Mouse (Mus musculus) embryo, embryonic 9.5 days (tissue): ENCODE measurements at regions not wholly inside any gene's neighbourhood (a gene's known extent, or its start where the extent isn't known, plus 50 kb on each side); places are given as distances from the start of the nearest gene placed in this dataset.

Source experiments
- DNase-seq: peaks from one replicate; pipeline ENCODE4 v3.0.0-alpha.2; 2017; ENCODE audit errors: extremely low spot score

- DNase-seq, result no peak
These were observed 77.5 kb upstream of the Gadd45a start for GRCm38 (mm10) chr6:67114753-67115152.

DNA sequence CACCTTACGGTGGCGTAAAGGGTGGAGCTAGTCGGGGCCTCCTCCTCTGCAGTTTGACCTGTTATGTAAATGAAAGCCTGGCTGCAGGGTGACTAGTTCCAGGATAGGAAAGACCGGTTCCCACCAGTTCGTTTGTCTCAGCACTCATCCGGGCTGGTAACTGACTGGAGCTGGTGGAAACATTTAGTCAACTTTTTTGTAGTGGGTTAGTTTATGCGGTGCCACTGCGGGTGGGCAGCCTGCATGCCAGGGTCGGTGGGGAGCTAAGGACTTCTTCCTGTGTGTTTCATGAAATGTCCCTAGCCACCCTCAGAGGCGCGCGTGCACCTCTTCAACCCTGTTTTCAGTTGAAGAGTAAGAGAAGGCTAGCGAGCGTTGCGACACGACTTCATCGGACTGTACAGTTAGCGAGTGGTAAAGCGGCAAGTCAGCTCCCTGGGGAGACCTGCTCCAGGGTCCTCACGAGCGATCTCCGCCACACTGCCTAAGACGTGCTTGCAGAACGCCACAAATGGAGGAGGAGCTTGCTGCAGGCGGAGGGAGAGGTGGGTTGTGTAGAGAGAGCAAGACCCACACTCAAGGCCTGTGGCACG lies 76.5 kb upstream of the Gadd45a start:
- DNase-seq, result peak; percentile 42

DNA sequence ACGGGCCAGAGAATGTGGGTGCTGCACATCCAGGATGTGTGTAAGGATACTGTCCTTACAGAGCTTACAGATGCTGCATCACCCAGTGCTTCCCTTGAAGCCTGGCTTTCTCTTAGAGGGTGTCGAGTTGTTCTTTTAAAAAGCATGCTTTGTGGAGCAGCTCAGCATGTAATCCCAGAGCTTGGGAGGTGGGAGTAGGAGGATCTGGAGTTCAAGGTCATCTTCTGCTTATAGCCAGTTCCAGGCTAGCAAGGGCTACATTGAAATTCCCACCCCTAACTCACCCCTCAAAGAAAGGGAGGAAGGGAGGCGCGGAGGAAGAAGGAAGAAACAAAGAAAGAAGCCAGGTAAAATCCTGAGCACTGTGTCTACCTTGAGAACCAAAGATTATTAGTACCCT lies 76.0 kb upstream of the Gadd45a start:
- DNase-seq, result no peak

DNA sequence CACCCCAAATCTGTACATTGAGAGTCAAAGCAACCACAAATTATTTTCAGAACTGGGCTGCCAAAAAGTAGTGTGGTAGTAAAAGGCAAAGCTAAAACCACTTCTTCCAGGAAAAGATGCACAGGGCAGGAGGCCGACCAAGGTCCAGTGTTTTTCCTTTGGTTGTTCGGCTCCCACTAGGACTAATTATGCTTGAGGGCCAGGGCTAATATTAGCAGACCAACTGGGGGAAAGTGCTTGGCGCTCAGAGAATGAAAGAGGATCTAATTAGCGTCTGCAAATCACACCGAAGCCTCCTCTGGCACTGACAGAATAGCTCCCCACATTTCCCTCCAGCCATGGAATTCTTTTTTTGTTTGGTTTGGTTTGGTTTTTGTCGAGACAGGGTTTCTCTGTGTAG lies 75.1 kb upstream of the Gadd45a start:
- DNase-seq, result no peak

DNA sequence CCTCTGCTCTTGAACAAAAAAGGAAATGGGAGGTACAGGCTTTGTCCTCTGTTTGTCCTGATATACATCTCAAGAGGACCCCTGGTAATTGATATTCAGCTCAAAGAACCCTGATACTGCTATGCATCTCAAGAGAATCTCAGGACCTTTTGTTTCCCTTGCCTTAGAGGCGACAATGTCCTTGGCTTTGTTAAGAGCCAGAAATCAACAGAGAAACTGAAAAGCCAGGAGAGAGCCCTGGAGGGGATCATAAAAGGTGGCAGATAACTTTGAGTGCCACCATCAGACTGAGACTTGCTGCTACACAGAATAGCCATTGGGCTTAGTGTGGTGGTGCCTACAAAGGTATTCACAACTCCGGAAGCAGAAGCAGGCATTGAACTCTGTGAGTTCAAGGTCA lies 74.3 kb upstream of the Gadd45a start:
- DNase-seq, result no peak

DNA sequence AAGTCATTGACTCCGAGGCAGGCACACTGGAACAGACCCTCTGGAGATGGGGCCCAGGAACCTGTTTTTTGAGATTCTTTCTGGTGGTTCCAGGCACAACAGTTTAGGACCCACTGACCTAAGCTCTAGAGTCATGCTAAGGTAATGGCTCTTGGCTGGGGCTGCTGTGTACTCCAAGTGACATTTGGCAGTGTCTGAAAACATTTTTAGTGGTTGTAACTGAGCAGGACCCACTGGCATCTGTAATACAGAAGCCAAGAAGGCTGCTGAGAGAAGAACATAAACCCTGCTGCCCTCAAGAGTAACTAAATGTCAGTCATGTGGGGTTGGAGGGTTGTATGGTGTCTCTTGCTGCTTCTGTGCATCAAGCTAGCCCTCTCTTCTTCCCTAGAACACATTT lies 73.1 kb upstream of the Gadd45a start:
- no peak for DNase-seq

GRCm38 (mm10) chr6:67109774-67110173 lies 72.5 kb upstream of the Gadd45a start:
- DNase-seq, result no peak

GRCm38 (mm10) chr6:67107517-67107916 lies 70.3 kb upstream of the Gadd45a start:
- no peak for DNase-seq

GRCm38 (mm10) chr6:67106493-67106892 lies 69.2 kb upstream of the Gadd45a start:
- no peak for DNase-seq

DNA sequence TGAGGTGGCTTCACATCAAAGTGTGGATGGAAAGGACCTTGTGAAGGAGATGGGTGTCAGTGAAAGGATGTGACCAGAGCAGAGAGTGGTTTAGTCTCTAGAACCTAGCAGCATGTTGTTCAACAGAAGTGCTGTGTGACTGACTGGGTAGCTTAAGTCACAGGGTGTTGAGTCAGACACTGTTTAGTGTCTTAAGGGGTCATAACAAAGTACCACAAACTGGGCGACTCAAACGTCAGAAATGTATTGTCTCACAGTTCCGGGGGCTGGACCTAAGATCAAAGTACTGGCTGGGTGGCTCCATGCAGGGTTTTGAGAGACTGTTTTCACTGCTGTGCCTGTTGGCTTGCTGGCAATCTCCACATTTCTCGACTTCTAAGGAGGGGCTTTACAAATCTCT lies 68.1 kb upstream of the Gadd45a start:
- no peak for DNase-seq

DNA sequence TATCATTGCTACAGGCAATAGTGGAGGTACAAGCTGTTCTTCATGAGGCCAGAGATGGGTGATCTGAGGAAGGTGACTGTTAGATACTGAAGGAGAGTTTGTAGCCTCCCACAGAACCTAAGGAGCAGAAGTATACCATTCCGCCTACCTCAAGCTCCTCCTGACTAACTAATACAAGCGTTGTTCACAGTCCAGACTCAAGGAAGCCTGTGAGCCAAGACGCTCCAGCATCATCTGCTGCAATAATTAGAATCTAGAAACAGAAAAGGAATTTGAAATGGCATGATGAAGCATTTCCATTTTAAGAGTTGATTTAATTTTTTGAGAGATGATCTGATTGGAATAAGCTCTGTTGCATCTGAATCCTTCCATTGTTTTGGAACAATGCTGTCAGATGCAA lies 66.9 kb upstream of the Gadd45a start:
- no peak for DNase-seq

DNA sequence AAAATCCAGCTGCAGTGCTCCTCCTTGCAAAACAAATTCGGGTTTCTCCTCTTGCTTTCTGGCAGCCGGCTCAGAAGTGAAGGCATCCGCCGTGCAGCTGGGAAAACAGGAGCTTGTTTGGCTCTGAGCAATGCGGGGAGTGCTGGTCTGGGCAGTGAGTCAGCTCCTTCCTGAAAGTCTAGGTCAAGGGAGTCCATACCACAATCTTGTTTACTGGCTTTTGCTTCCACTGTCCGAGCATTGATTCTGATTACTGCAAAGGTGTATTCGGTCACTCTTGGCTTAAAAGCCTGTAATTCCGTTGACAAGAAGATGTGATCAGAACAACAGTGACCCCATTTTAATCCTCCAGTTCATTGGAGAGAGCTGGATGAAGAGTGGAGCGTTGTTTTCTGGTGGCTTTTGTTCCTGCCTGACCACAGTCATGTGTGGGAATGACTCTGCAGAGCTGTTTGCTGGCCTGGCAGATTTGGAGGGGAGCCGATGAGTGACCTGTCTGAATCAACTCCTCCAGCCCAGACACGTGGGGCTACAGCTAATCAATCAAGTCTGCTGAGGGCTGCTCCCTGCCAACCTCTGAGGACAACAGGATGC lies 65.4 kb upstream of the Gadd45a start:
- DNase-seq, result peak; percentile 7

DNA sequence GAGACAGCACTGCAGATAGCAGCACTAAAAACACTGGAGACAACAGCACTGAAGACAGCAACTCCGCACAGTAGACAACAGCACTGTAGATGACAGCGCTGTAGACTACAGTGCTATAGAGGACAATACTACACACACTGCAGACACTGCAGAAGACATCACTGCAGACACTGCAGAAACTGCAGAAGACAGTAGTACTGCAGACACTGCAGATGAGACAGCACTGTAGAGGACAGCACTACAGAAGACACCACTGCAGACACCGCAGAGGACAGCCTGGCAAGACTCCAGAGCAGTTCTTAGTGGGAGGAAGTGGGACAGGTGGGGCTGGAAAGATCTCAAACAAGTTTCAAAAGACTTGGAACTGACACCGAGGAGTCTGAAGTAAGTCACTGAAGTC lies 64.8 kb upstream of the Gadd45a start:
- DNase-seq, result no peak

DNA sequence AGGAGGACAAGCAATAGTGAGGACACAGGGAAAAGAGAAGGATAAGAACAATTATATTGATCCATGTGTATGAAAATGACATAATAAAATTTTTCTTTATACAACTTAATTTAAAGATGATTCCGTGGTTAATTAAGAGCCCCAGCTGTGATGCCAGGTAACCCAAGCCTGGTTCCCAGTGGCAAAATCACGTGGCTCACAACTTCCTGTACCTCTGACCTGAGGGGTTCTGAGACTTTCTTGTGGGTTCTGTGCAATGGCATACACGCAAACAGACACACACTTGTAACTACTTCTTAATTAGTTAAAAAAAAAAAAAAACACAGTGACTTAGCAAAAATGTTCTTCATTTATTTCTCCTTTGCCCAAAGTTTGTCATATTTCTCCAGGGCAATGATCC lies 57.2 kb upstream of the Gadd45a start:
- DNase-seq, result no peak

- DNase-seq, result no peak
These were observed 55.9 kb upstream of the Gadd45a start for GRCm38 (mm10) chr6:67093128-67093527.

DNA sequence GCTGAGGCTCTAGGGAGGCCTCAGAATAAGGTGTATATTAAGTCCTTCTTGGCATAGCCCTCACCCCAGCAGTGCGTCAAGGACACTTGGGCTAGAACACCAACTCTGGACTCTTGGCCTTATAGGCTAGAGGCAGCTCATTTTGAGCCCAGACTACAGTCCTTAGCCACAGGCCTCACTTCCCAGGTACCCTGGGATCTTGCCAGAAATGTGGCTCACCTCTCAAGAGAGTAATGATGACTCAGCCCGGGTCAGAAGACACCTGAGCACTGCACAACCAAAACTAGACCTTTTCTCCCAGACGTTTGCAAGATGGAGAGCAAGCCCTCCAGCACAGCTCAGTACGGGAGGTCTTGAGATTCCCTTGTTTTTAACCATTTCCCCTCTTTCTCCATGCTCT lies 52.9 kb upstream of the Gadd45a start:
- no peak for DNase-seq

DNA sequence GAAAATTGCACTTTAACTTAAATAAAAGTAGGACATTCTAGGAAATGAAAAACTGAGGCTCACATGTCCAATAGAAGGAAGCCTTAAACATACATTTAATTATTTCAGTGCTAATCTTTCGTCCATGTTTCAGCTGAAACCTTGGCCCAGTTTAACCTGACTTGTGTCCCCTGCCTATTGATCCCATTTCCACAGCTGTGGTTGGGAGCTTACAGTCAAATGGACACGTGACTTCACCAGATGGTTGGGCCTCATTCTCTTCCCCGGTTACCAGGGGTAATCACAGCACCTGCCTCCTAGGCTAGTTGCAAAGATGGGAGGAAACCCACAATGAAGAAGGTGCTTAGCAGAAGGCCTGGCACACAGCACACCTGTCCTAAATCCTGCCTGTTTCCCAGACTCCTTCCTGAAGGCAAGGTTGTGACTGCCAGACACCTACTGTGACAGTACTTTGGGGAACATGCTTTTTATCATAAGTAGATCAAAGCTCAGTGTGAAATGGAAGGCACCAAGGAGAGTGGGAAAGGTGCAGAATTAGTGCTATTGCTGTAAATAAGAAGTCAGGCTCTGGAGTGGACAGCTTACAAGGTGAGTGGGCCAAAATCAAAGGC lies 52.4 kb upstream of the Gadd45a start:
- no peak for DNase-seq

DNA sequence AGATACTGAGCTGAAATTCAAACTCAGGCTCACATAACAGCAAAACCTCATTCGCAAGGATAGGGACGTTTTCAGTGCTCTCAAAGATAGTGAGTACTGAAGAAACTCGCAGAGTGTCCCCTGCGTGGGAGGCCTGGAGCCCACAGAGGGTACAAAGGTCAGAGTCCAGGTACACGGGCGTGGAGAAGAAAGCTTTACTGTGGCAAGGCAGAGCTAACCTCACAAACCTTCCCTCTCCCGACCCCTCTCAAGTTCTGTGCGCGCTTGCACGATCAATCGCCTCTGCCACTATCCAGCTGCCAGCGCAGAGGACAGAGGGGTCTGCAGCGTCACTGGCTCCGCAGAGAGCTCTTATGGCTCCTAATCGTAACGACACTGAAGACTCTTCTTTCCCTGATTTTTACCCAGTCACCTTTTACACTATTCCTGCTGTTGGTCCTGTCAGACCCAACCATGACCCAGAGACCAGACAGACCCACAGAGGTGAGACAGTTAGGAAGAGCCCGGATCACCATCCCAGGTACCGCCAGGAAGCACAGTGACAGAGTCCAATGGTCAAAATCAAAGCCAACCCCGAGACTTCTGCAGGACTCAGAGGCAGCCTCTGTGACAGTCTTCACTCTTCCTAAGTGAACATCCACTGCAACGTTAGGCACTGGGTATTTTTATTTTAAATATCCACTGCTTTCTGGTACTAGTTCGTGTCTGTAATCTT lies 51.6 kb upstream of the Gadd45a start:
- no peak for DNase-seq

DNA sequence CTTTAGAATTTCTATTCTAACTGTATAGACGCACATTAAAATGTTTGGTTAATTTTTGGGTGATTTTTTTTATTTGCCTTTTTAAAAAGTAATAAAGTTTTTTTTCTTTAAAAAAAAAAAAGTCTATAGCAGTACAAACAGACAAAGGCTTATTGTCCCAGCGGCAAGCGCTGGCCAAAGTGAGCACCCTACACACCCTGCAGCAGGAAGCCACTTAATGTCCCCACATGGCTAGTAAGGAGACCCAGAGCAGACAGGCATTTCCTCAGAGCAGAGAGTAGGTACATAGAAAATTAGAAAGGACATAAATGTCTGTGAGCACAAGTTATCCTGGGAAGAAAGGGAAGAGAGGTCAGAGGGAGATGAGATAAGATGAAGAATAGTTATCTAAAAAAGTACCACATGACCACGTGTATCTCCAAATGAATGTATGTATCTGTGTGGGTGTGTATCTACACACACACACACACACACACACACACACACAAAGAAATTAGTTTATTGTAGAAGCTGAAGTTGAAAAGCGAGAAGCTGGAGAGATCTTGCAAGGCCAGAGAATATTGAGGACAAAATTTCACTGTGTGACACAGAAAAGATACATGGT lies 50.7 kb upstream of the Gadd45a start:
- no peak for DNase-seq

DNA sequence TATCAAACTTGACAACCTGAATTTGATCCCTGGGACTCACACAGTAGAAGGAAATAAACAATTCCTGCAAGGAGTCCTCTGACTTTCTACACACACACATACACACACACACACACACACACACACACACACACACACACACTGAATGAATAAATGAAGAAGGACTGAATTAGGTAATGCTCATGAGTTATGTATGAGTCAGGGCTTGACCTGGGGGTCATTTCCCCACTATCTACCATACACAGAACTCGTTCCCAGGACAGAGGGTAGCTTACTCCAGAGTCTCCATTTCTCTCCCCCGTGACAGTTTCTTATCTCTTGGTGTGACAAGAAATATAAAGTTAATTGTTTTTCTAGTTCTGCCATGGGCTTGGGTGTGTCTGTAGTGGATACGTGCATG lies 50.1 kb upstream of the Gadd45a start:
- DNase-seq, result no peak
